Mouse (Mus musculus): ENCODE data around the gene Hexim1.

The Hexim1 gene

DNA sequence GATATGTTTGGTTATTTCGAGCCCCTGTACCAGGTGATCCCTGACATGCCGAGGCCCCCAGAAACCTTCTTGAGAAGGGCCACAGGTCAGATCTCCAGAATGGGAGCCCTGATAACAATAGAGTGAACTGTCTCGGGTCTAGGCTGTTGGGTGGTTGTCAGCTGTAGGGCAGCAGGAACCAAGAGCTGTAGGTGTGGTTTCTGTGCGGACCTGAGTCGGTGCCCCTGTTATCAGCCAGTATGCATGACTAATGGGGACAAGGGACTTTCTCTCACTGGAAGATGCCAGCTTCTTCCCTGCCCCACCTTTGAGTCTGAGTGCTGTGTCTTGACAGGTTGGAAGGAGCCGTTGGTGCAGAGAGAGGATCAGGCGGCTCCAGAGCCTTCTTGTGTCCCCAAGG lies 11.6 kb upstream of the Hexim1 start:
- peak; percentile 33 for DNase-seq (ENCODE audit: low read depth, low spot score)
- no peaks in the 10 kb centered on the region for H3K27me3 ChIP-seq (ENCODE audit: control insufficient read depth, insufficient read depth, low read length, poor library complexity, severe bottlenecking)
- H3K36me3 ChIP-seq (ENCODE audit: control insufficient read depth, insufficient read depth, low read length, poor library complexity, severe bottlenecking): peaks cover 3% of the 10 kb centered on the region; the same call in 1 of the 2 replicates

GRCm38 (mm10) chr11:103105180-103105725 lies 10.8 kb upstream of the Hexim1 start:
- no peak for DNase-seq (ENCODE audit: low read depth, low spot score)
- Histone ChIP-seq H3K27me3 (ENCODE audit: control insufficient read depth, insufficient read depth, low read length, poor library complexity, severe bottlenecking) (no peaks in the 10 kb centered on the region), H3K36me3 (ENCODE audit: control insufficient read depth, insufficient read depth, low read length, poor library complexity, severe bottlenecking) (peaks cover 3% of the 10 kb centered on the region; the same call in 1 of the 2 replicates)

DNA sequence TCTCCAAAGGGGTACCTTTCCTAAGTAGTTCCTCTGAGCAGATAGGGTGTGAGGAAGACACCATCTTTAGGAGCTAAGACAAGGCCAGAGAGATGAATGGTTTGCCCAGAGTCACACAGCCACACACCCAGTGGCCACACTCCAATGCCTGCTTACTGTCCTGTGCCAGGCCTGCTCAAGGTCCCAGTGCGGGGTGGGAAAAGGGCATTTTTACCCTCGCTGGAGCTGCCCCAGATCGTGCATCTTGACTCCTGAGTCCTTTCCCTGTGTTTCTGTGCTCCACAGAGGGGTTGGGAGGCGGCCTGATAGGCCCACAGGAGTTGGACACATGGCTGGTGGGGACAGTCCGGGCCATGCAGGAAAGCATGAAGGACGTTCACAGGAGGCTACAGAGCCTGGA lies 10.2 kb upstream of the Hexim1 start:
- H3K36me3 ChIP-seq (ENCODE audit: control insufficient read depth, insufficient read depth, low read length, poor library complexity, severe bottlenecking): peaks cover 3% of the 10 kb centered on the region; the same call in 1 of the 2 replicates
- no peaks in the 10 kb centered on the region for H3K27me3 ChIP-seq (ENCODE audit: control insufficient read depth, insufficient read depth, low read length, poor library complexity, severe bottlenecking)
- no peak for DNase-seq (ENCODE audit: low read depth, low spot score)

GRCm38 (mm10) chr11:103106386-103106785 lies 9.6 kb upstream of the Hexim1 start:
- peaks cover 3% of the 10 kb centered on the region; the same call in 1 of the 2 replicates for H3K36me3 ChIP-seq (ENCODE audit: control insufficient read depth, insufficient read depth, low read length, poor library complexity, severe bottlenecking)
- no peak for DNase-seq (ENCODE audit: low read depth, low spot score)
- H3K27me3 ChIP-seq (ENCODE audit: control insufficient read depth, insufficient read depth, low read length, poor library complexity, severe bottlenecking): no peaks in the 10 kb centered on the region

DNA sequence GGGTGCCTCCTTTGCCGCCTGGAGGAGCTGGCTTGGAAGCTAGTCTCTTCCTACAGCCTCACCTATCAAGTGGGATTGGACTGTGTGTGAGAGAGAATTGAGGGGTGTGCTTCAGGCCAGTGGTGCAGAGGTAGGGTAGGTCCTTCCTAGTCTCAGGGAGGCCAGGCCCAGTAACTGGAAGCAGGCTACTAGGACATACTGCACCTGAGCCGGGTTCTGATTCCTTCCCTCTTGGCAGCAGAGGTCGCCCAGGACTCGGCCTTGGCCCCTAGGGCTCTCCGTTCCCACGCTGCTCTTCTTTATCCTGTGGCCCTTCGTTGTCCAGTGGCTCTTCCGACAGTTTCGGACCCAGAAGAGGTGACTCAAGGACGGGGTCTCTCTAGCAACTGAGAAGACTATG lies 4.7 kb upstream of the Hexim1 start:
- Histone ChIP-seq H3K27me3 (ENCODE audit: control insufficient read depth, insufficient read depth, low read length, poor library complexity, severe bottlenecking) (no peaks in the 10 kb centered on the region), H3K36me3 (ENCODE audit: control insufficient read depth, insufficient read depth, low read length, poor library complexity, severe bottlenecking) (peaks cover 3% of the 10 kb centered on the region; the same call in 1 of the 2 replicates)
- no peak for DNase-seq (ENCODE audit: low read depth, low spot score)

- no peaks in the 10 kb centered on the region; the same call in 1 of the 2 replicates for H3K36me3 ChIP-seq (ENCODE audit: control insufficient read depth, insufficient read depth, low read length, poor library complexity, severe bottlenecking)
- no peak for DNase-seq (ENCODE audit: low read depth, low spot score)
- H3K27me3 ChIP-seq (ENCODE audit: control insufficient read depth, insufficient read depth, low read length, poor library complexity, severe bottlenecking): no peaks in the 10 kb centered on the region
Measured at GRCm38 (mm10) chr11:103111881-103112551, 4.0 kb upstream of the Hexim1 start.

DNA sequence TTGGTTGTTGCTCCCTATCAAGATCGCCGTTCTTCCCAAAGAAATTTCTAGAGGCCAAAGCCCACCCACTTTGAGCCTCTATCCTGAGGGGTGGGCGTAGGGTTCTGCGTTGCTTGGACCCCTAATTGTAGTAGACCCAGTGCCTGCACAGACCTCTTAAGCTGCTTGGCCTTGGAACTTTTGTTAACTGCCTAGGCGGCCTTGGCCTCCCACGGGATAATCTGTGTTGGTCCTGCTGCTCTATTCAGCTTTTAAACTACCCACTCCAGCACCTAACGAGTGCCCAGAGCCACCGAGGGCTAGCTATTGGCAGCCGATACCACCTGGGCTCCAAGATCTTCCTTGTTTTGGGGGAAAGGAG lies 3.5 kb upstream of the Hexim1 start:
- H3K36me3 ChIP-seq (ENCODE audit: control insufficient read depth, insufficient read depth, low read length, poor library complexity, severe bottlenecking): no peaks in the 10 kb centered on the region; the same call in 1 of the 2 replicates
- H3K27me3 ChIP-seq (ENCODE audit: control insufficient read depth, insufficient read depth, low read length, poor library complexity, severe bottlenecking): no peaks in the 10 kb centered on the region
- DNase-seq (ENCODE audit: low read depth, low spot score): no peak

- no peak for DNase-seq (ENCODE audit: low read depth, low spot score)
- H3K36me3 ChIP-seq (ENCODE audit: control insufficient read depth, insufficient read depth, low read length, poor library complexity, severe bottlenecking): no peaks in the 10 kb centered on the region; the same call in 1 of the 2 replicates
- H3K27me3 ChIP-seq (ENCODE audit: control insufficient read depth, insufficient read depth, low read length, poor library complexity, severe bottlenecking): no peaks in the 10 kb centered on the region
Measured at GRCm38 (mm10) chr11:103113005-103113404, 3.0 kb upstream of the Hexim1 start.

DNA sequence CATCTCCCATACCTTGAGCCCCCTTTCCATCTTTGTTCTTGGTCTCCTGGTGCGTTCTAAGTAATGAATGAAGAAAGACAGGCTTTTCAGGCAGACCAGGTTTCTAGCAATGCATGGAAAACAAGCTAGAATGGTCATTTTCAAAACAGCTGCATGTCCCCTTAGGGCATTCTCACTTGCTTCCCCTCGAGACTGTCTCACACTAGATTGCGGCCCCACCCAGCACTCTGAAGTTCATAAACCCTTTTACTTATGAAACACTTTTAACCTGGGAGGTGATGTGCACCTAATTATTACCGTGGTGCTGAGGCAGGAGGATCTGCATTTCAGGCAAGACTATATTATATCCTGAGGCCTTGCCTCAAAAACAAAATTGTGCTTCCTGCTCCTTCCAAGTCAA lies 2.3 kb upstream of the Hexim1 start:
- no peaks in the 10 kb centered on the region for H3K27me3 ChIP-seq (ENCODE audit: control insufficient read depth, insufficient read depth, low read length, poor library complexity, severe bottlenecking)
- H3K36me3 ChIP-seq (ENCODE audit: control insufficient read depth, insufficient read depth, low read length, poor library complexity, severe bottlenecking): no peaks in the 10 kb centered on the region; the same call in 1 of the 2 replicates
- no peak for DNase-seq (ENCODE audit: low read depth, low spot score)

DNA sequence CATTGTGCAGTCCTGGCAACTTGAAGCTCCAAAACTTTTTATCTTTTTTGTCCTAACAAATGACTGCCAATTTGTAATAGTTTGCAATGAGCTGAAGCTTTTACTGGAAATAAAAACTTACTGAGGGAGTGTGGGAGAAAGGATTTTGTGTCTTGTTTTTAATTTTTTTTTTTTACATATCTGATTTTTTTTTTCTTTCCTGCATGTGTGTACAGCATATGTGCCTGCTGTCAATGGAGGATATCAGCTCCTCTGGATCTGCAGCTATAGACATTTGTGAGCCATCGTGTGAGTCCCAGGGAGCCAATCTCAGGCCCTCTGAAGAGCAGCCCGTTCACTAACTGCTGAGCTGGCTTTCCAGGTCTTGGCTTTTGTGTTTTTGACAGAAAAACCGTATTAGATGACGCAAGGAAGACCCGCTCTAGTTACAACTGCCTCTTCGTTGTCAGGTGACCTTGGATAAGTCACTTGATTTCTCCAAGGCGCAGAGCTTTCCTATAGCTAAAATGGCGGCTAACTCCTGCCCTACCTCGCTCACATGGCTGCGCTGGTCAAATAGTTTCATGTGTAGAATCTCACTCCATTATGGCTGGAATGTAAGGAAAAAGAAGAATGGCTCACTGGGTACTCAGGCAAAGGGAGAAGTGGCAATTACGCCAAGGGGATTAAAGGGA lies 1.6 kb upstream of the Hexim1 start:
- no peak for DNase-seq (ENCODE audit: low read depth, low spot score)
- Histone ChIP-seq H3K36me3 (ENCODE audit: control insufficient read depth, insufficient read depth, low read length, poor library complexity, severe bottlenecking) (no peaks in the 10 kb centered on the region; the same call in 1 of the 2 replicates), H3K27me3 (ENCODE audit: control insufficient read depth, insufficient read depth, low read length, poor library complexity, severe bottlenecking) (no peaks in the 10 kb centered on the region)

GRCm38 (mm10) chr11:103115163-103116007 lies 646 bp upstream of the Hexim1 start:
- no peaks in the 10 kb centered on the region; the same call in 1 of the 2 replicates for H3K36me3 ChIP-seq (ENCODE audit: control insufficient read depth, insufficient read depth, low read length, poor library complexity, severe bottlenecking)
- peak; percentile 89 for DNase-seq (ENCODE audit: low read depth, low spot score)
- H3K27me3 ChIP-seq (ENCODE audit: control insufficient read depth, insufficient read depth, low read length, poor library complexity, severe bottlenecking): no peaks in the 10 kb centered on the region

GRCm38 (mm10) chr11:103116959-103117590 lies 1.0 kb downstream of the Hexim1 start:
- peak; percentile 81 for DNase-seq (ENCODE audit: low read depth, low spot score)
- H3K36me3 ChIP-seq (ENCODE audit: control insufficient read depth, insufficient read depth, low read length, poor library complexity, severe bottlenecking): no peaks in the 10 kb centered on the region; the same call in 1 of the 2 replicates
- H3K27me3 ChIP-seq (ENCODE audit: control insufficient read depth, insufficient read depth, low read length, poor library complexity, severe bottlenecking): no peaks in the 10 kb centered on the region

- DNase-seq (ENCODE audit: low read depth, low spot score): peak; percentile 27
Measured at GRCm38 (mm10) chr11:103117591-103118009, 1.6 kb downstream of the Hexim1 start.

GRCm38 (mm10) chr11:103118866-103119265 lies 2.8 kb downstream of the Hexim1 start:
- DNase-seq (ENCODE audit: low read depth, low spot score): no peak
- Histone ChIP-seq H3K36me3 (ENCODE audit: control insufficient read depth, insufficient read depth, low read length, poor library complexity, severe bottlenecking) (no peaks in the 10 kb centered on the region; the same call in 1 of the 2 replicates), H3K27me3 (ENCODE audit: control insufficient read depth, insufficient read depth, low read length, poor library complexity, severe bottlenecking) (no peaks in the 10 kb centered on the region)

More at GRCm38 (mm10) chr11:103117591-103118009, 1.6 kb downstream of the Hexim1 start:
- Histone ChIP-seq H3K27me3 (ENCODE audit: control insufficient read depth, insufficient read depth, low read length, poor library complexity, severe bottlenecking) (no peaks in the 10 kb centered on the region), H3K36me3 (ENCODE audit: control insufficient read depth, insufficient read depth, low read length, poor library complexity, severe bottlenecking) (no peaks in the 10 kb centered on the region; the same call in 1 of the 2 replicates)

Measured in splenic B cell, adult 2 months (primary cell).